Mouse (Mus musculus): ENCODE measurements around the gene Nos3. TPM values are rescaled to one million over a fixed set of nuclear protein-coding genes. Genes with fewer than 3 reads are reported as not detected.
A peak's percentile ranks its signal among the peaks of the same experiment; 100 is the strongest.

Gene Nos3
- polyA plus RNA-seq, 1 experiment from 2014 or later = 7.5 TPM

GRCm38 (mm10) chr5:24328813-24329211, 35.8 kb upstream of the Nos3 start:
- H3K27ac ChIP-seq (ENCODE audit: low read length) = no peak overlapping the region
- H3K4me2 ChIP-seq (ENCODE audit: low read length) = peak overlapping the region; percentile 53
- H3K4me3 ChIP-seq (replicated peaks; ENCODE audit: low read length) = peak overlapping the region; percentile 21; the same call in 1 of the 2 replicates
- H3K36me3 ChIP-seq (ENCODE audit: control insufficient read depth, insufficient read depth) = 0 out of 2 replicates have a peak, but pooled peaks cover 3% of the 10 kb centered on the region
- ATAC-seq = peak; percentile 22; the same call in 1 of the 2 replicates
- H3K4me1 ChIP-seq (replicated peaks; ENCODE audit: control insufficient read depth, insufficient read depth, low read length) = peaks cover 20% of the 10 kb centered on the region
- H3K9ac ChIP-seq (replicated peaks; ENCODE audit: low read depth, low read length) = peak overlapping the region; percentile 49
- WGBS = 55% methylated on average over 6 of the region's 6 CpGs
- no peaks in the 10 kb centered on the region for H3K9me3 ChIP-seq (ENCODE audit: control insufficient read depth, low read length)
- H3K27me3 ChIP-seq (replicated peaks; ENCODE audit: control insufficient read depth, insufficient read depth, low read length) = no peaks in the 10 kb centered on the region

DNA sequence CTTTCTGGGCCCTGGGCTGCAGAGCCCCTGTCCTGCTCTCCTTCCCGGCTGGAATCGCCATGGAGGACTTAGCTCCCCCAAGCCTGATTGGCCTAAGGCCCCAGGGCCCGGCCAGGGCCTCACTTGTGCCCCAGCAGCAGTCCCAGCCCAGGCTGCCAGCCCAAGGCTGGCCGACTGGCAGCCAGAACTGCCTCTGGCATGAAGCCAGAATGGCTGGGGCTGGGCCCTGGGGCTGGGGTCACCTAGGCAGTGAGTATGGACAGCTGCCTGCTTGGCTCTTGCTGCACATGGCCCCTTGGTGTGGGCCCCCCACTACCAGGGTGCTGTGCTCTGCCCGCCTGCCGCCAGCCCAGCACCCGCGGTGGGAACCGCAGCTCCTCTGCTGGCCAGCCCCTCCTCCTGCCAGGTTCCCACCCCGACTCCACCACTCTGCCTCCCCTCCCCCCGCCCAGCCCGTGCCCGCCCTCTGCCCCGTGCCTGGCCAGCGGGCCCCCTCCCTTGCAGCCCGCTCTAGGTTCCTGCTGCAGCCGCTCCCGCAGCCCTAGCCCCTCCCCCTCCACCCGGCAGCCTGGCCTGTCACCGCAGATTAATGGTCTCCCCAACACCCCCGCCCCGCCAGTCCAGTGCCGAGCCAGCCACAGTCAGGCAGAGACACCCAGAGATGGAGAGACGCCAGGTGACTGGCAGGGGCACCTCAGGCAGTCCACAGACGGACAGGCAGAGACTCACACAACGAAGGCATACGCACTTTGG, 35.2 kb upstream of the Nos3 start:
- Histone ChIP-seq H3K4me1 (replicated peaks; ENCODE audit: control insufficient read depth, insufficient read depth, low read length) (peaks cover 20% of the 10 kb centered on the region), H3K27ac (ENCODE audit: low read length) (no peak overlapping the region), H3K4me3 (replicated peaks; ENCODE audit: low read length) (peak overlapping the region; percentile 21), H3K36me3 (ENCODE audit: control insufficient read depth, insufficient read depth) (0 out of 2 replicates have a peak, but pooled peaks cover 3% of the 10 kb centered on the region), H3K9me3 (ENCODE audit: control insufficient read depth, low read length) (no peaks in the 10 kb centered on the region), H3K4me2 (ENCODE audit: low read length) (peak overlapping the region; percentile 53), H3K9ac (replicated peaks; ENCODE audit: low read depth, low read length) (peak overlapping the region; percentile 49), H3K27me3 (replicated peaks; ENCODE audit: control insufficient read depth, insufficient read depth, low read length) (no peaks in the 10 kb centered on the region)
- 5% methylated on average over 23 of the region's 27 CpGs for WGBS
- ATAC-seq = peak; percentile 70

DNA sequence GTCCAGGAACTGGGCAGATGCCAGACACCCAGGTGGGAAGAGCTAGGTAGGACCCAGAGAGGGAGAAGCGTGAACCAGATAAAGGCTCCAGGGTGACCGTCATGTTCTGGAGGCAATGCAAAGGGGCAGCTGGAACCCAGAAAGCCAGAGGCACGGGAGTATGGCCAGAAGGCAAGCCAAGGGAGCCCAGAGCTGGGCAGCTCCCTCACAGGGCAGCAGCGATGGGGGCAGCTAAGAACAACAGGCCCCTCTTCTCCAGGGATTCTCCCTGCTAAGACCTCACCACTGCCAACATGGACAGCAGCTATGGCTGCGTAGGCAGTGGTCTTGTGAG, 34.7 kb upstream of the Nos3 start:
- Histone ChIP-seq H3K27me3 (replicated peaks; ENCODE audit: control insufficient read depth, insufficient read depth, low read length) (no peaks in the 10 kb centered on the region), H3K4me2 (ENCODE audit: low read length) (no peak overlapping the region; the same call in 1 of the 2 replicates), H3K9ac (replicated peaks; ENCODE audit: low read depth, low read length) (no peak overlapping the region), H3K4me3 (replicated peaks; ENCODE audit: low read length) (no peak overlapping the region), H3K27ac (ENCODE audit: low read length) (no peak overlapping the region), H3K9me3 (ENCODE audit: control insufficient read depth, low read length) (no peaks in the 10 kb centered on the region), H3K36me3 (ENCODE audit: control insufficient read depth, insufficient read depth) (0 out of 2 replicates have a peak, but pooled peaks cover 2% of the 10 kb centered on the region), H3K4me1 (replicated peaks; ENCODE audit: control insufficient read depth, insufficient read depth, low read length) (peaks cover 20% of the 10 kb centered on the region)
- ATAC-seq = no peak
- 42% methylated on average over 5 of the region's 5 CpGs for WGBS

- Histone ChIP-seq H3K36me3 (ENCODE audit: control insufficient read depth, insufficient read depth) (no peaks in the 10 kb centered on the region), H3K4me3 (replicated peaks; ENCODE audit: low read length) (no peak overlapping the region), H3K27ac (ENCODE audit: low read length) (no peak overlapping the region), H3K9me3 (ENCODE audit: control insufficient read depth, low read length) (no peaks in the 10 kb centered on the region), H3K9ac (replicated peaks; ENCODE audit: low read depth, low read length) (no peak overlapping the region), H3K4me1 (replicated peaks; ENCODE audit: control insufficient read depth, insufficient read depth, low read length) (peaks cover 24% of the 10 kb centered on the region), H3K4me2 (ENCODE audit: low read length) (no peak overlapping the region), H3K27me3 (replicated peaks; ENCODE audit: control insufficient read depth, insufficient read depth, low read length) (no peaks in the 10 kb centered on the region)
- 81% methylated on average over 4 of the region's 4 CpGs for WGBS
- ATAC-seq = no peak
Observed at GRCm38 (mm10) chr5:24332401-24332800, 32.2 kb upstream of the Nos3 start.

DNA sequence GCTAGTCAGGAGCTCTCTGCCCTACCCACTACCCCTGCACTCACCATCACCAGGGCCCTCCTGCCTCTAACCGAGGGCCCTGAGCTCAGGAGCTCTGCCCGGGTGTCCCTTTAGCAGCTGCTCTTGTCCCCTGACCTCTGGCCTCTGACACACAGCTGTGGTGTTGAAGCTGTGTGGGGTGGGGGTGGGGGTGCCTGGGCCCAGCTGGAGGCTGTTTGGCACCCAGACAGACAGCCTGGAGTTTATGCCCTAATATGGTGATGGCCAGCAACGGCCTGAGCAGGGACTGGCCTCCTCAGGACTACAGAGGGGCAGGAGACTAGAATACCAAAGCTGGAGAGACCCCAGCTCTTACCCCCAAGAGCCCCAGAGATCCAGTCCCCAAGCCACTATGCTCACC, 29.9 kb upstream of the Nos3 start:
- Histone ChIP-seq H3K27ac (ENCODE audit: low read length) (no peak overlapping the region), H3K4me2 (ENCODE audit: low read length) (no peak overlapping the region), H3K4me3 (replicated peaks; ENCODE audit: low read length) (no peak overlapping the region), H3K4me1 (replicated peaks; ENCODE audit: control insufficient read depth, insufficient read depth, low read length) (peaks cover 9% of the 10 kb centered on the region), H3K36me3 (ENCODE audit: control insufficient read depth, insufficient read depth) (no peaks in the 10 kb centered on the region), H3K27me3 (replicated peaks; ENCODE audit: control insufficient read depth, insufficient read depth, low read length) (no peaks in the 10 kb centered on the region), H3K9ac (replicated peaks; ENCODE audit: low read depth, low read length) (no peak overlapping the region), H3K9me3 (ENCODE audit: control insufficient read depth, low read length) (no peaks in the 10 kb centered on the region)
- WGBS = 67% methylated on average over 3 of the region's 3 CpGs
- no peak for ATAC-seq

DNA sequence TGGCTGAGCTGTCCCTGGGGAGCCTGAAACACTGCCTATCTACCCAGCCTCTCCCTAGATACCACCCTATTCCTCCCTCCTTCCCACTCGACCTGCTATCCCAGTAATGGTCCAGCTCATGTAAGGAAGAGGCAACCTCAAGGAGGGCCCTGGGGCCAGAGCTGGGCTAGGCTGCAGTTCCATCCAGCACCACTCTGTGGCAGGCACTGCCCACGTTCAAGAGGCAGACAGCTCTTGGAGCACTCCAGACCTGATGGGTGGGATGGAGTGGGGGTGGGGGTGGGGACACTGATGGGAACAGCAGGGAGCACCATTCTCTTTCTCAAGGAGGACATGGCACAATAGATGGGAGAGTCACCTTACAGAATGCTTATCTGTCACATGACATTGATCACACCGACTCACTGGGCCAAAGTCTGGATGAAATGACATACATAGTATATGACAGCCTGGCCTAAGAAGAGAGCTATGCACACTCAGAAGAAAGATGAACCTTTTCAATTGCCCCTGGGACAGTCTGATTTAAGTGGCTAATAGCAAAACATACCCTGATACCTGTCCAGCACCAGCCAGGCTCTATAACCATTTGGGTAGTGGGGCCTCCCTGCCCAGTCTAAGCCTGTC, 28.6 kb upstream of the Nos3 start:
- no peak overlapping the region for H3K27ac ChIP-seq (ENCODE audit: low read length)
- H3K9ac ChIP-seq (replicated peaks; ENCODE audit: low read depth, low read length) = no peak overlapping the region
- 6% methylated on average over 3 of the region's 3 CpGs for WGBS
- no peak overlapping the region for H3K4me3 ChIP-seq (replicated peaks; ENCODE audit: low read length)
- H3K9me3 ChIP-seq (ENCODE audit: control insufficient read depth, low read length) = no peaks in the 10 kb centered on the region
- H3K27me3 ChIP-seq (replicated peaks; ENCODE audit: control insufficient read depth, insufficient read depth, low read length) = no peaks in the 10 kb centered on the region
- peak; percentile 84 for ATAC-seq
- H3K4me1 ChIP-seq (replicated peaks; ENCODE audit: control insufficient read depth, insufficient read depth, low read length) = 0 out of 2 replicates have a peak, but pooled peaks cover 7% of the 10 kb centered on the region
- no peaks in the 10 kb centered on the region for H3K36me3 ChIP-seq (ENCODE audit: control insufficient read depth, insufficient read depth)
- no peak overlapping the region for H3K4me2 ChIP-seq (ENCODE audit: low read length)

DNA sequence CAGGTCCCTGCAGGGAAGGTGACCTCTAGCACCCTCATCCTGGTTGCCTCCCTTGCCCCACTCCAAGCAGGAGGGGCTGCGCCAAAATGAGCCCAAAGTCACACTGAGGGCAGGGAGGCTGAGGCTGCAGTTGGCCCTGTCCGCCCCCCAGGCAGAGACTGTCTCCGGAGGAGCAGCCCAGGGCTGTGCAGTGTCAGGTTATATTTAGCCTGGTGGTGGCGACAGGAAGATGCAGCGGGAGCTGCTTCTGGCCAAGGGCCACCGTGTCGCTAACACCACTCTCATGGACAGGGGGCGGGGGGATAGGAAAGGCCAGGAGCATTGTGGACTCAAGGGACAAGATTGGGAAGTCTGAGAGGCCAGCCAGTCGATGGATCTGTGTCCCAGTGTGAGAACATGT, 27.2 kb upstream of the Nos3 start:
- Histone ChIP-seq H3K9ac (replicated peaks; ENCODE audit: low read depth, low read length) (no peak overlapping the region), H3K27me3 (replicated peaks; ENCODE audit: control insufficient read depth, insufficient read depth, low read length) (no peaks in the 10 kb centered on the region), H3K36me3 (ENCODE audit: control insufficient read depth, insufficient read depth) (no peaks in the 10 kb centered on the region), H3K27ac (ENCODE audit: low read length) (no peak overlapping the region), H3K4me2 (ENCODE audit: low read length) (no peak overlapping the region), H3K9me3 (ENCODE audit: control insufficient read depth, low read length) (no peaks in the 10 kb centered on the region), H3K4me3 (replicated peaks; ENCODE audit: low read length) (no peak overlapping the region), H3K4me1 (replicated peaks; ENCODE audit: control insufficient read depth, insufficient read depth, low read length) (0 out of 2 replicates have a peak, but pooled peaks cover 7% of the 10 kb centered on the region)
- no peak for ATAC-seq
- 41% methylated on average over 9 of the region's 9 CpGs for WGBS

- Histone ChIP-seq H3K9ac (replicated peaks; ENCODE audit: low read depth, low read length) (no peak overlapping the region), H3K4me3 (replicated peaks; ENCODE audit: low read length) (no peak overlapping the region), H3K9me3 (ENCODE audit: control insufficient read depth, low read length) (no peaks in the 10 kb centered on the region), H3K36me3 (ENCODE audit: control insufficient read depth, insufficient read depth) (no peaks in the 10 kb centered on the region), H3K4me2 (ENCODE audit: low read length) (no peak overlapping the region), H3K27ac (ENCODE audit: low read length) (no peak overlapping the region), H3K4me1 (replicated peaks; ENCODE audit: control insufficient read depth, insufficient read depth, low read length) (0 out of 2 replicates have a peak, but pooled peaks cover 7% of the 10 kb centered on the region), H3K27me3 (replicated peaks; ENCODE audit: control insufficient read depth, insufficient read depth, low read length) (no peaks in the 10 kb centered on the region)
- 73% methylated on average over 2 of the region's 2 CpGs for WGBS
- ATAC-seq = no peak
Observed at GRCm38 (mm10) chr5:24337821-24338220, 26.8 kb upstream of the Nos3 start.

GRCm38 (mm10) chr5:24342205-24342963, 22.2 kb upstream of the Nos3 start:
- no peak overlapping the region for H3K4me2 ChIP-seq (ENCODE audit: low read length)
- H3K4me3 ChIP-seq (replicated peaks; ENCODE audit: low read length) = no peak overlapping the region
- H3K36me3 ChIP-seq (ENCODE audit: control insufficient read depth, insufficient read depth) = no peaks in the 10 kb centered on the region
- ATAC-seq = no peak
- no peaks in the 10 kb centered on the region for H3K9me3 ChIP-seq (ENCODE audit: control insufficient read depth, low read length)
- peaks cover 20% of the 10 kb centered on the region for H3K4me1 ChIP-seq (replicated peaks; ENCODE audit: control insufficient read depth, insufficient read depth, low read length)
- no peak overlapping the region for H3K27ac ChIP-seq (ENCODE audit: low read length)
- WGBS = 81% methylated on average over 14 of the region's 14 CpGs
- H3K9ac ChIP-seq (replicated peaks; ENCODE audit: low read depth, low read length) = no peak overlapping the region
- no peaks in the 10 kb centered on the region for H3K27me3 ChIP-seq (replicated peaks; ENCODE audit: control insufficient read depth, insufficient read depth, low read length)

Data from forebrain, embryonic 16.5 days (tissue).